10 mouse cellular contexts compared by ENCODE assay signal in the genomic region with DNA sequence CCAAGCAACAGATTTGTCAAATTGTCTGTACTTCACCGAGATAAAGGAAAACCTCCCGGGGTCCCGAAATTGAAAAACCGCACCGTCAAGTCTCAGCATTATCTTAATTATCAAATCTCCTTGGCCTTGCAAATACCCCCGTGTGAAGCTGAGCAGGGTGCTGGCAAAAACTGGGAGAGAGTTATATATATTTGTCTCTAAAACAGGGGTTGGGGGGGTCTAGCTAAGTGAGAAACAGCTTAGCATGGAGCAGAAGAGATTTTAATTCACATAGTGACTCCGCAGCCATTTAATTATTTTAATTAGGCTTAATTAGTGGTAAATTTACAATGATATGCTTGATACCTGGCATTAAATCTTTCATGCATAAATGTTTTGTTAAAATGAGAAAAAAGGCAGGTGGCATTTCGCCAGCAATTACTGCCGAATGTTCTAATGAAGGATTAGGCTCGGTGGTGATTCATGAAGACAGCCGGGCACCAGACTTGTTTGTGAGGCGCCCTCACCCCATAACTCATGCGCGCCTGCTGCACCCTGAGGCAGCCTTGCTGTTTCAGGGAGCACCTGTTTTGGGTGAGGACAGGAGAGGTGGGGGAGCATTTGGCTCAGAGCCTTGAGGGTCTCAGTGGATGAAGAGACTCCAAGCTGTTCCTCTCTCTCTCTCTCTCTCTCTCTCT.
A peak's percentile ranks its signal among the peaks of the same experiment; 100 is the strongest.
DNase-seq lines count a peak whose midpoint lies in the region; ATAC-seq lines count a peak whose summit lies in the region.
"Had no signal": no experiment of that assay in that cellular context is flagged by ENCODE, and none has a peak within 500 bp of the region (broad histone marks: within the 10 kb centered on the region; RNA-seq: fewer than 3 reads in every experiment).

No protein-coding gene starts in this region.

- H3K4me1 ChIP-seq in forebrain, embryonic 15.5 days, result peaks cover 26% of the 10 kb centered on the region
- H3K4me1 ChIP-seq in liver, embryonic 12.5 days, result no peaks in the 10 kb centered on the region

- peak overlapping the region; percentile 73 for H3K27ac ChIP-seq in forebrain, embryonic 15.5 days (replicated peaks)
- H3K27ac ChIP-seq in liver, embryonic 12.5 days, result no peak overlapping the region
- H3K27ac ChIP-seq: lung, embryonic 15.5 days had no signal

- peak overlapping the region; percentile 36 for H3K4me2 ChIP-seq in forebrain, embryonic 15.5 days (replicated peaks)
- H3K4me2 ChIP-seq in liver, embryonic 12.5 days, result no peak overlapping the region
- H3K4me2 ChIP-seq: lung, embryonic 15.5 days had no signal

- ATAC-seq in forebrain, embryonic 15.5 days (replicated peaks), result peak; percentile 88
- no peak for ATAC-seq in liver, embryonic 12.5 days

- H3K4me3 ChIP-seq in forebrain, embryonic 15.5 days, result peak overlapping the region; percentile 2; the same call in 1 of the 2 replicates
- H3K4me3 ChIP-seq in liver, embryonic 12.5 days, result no peak overlapping the region
- H3K4me3 ChIP-seq: lung, embryonic 15.5 days had no signal

- peak; percentile 67 for DNase-seq in right cerebral cortex, postnatal 10 days (ENCODE audit: low spot score in 2 of 2)
- DNase-seq in right cerebral cortex, postnatal 36 days (ENCODE audit: low spot score in 2 of 2), result no peak
- peak; percentile 49 to 79 for DNase-seq in layer of hippocampus, postnatal 14 days (ENCODE audit: low spot score in 2 of 2)
- DNase-seq in retina, embryonic 14.5 days (ENCODE audit: low spot score), result peak; percentile 36
- DNase-seq in lung, postnatal 10 days, result no peak
- no peak for DNase-seq in natural killer cell, adult 2 months (ENCODE audit: low spot score in 2 of 2)
- DNase-seq: kidney, adult 8-10 months had no signal

- no peaks in the 10 kb centered on the region for H3K9me3 ChIP-seq in forebrain, embryonic 15.5 days
- H3K9me3 ChIP-seq in liver, embryonic 12.5 days (replicated peaks), result no peaks in the 10 kb centered on the region
- H3K9me3 ChIP-seq: lung, embryonic 15.5 days had no signal

- H3K27me3 ChIP-seq in forebrain, embryonic 15.5 days, result no peaks in the 10 kb centered on the region
- H3K27me3 ChIP-seq in liver, embryonic 12.5 days (replicated peaks), result peaks cover 46% of the 10 kb centered on the region

- 3% methylated on average over 14 of the region's 14 CpGs for WGBS in forebrain, embryonic 15.5 days
- 32% methylated on average over 14 of the region's 14 CpGs for WGBS in liver, embryonic 12.5 days (ENCODE audit: insufficient replicate concordance)

- H3K9ac ChIP-seq in forebrain, embryonic 15.5 days (replicated peaks), result no peak overlapping the region
- no peak overlapping the region for H3K9ac ChIP-seq in liver, embryonic 12.5 days
- H3K9ac ChIP-seq: lung, embryonic 15.5 days had no signal

- no peaks in the 10 kb centered on the region for H3K36me3 ChIP-seq in forebrain, embryonic 15.5 days
- no peaks in the 10 kb centered on the region for H3K36me3 ChIP-seq in liver, embryonic 12.5 days
- H3K36me3 ChIP-seq: lung, embryonic 15.5 days had no signal

Comparison
In these comparisons a context has a peak if more than half of its experiments do, and no peak if none do; other contexts are left out.
1. DNase-seq: peak in right cerebral cortex, postnatal 10 days (2 of 2), layer of hippocampus, postnatal 14 days (2 of 2) and retina, embryonic 14.5 days (single experiment); none in right cerebral cortex, postnatal 36 days (0 of 2), lung, postnatal 10 days (single experiment) and natural killer cell, adult 2 months (0 of 2).